Mouse (Mus musculus): Measurements from ENCODE around the gene Grid2ip.

Gene Grid2ip

GRCm38 (mm10) chr5:143356686-143357388 lies at the start of gene Grid2ip:
Gene Grid2ip, plus strand, starts transcription at chr5:143357338.
- in situ Hi-C loops (cut with MboI): no loop called here

GRCm38 (mm10) chr5:143308825-143309224 lies 48.3 kb upstream of the Grid2ip start:
- in situ Hi-C loops (cut with MboI): no loop called here

- in situ Hi-C loops (cut with MboI): no loop called here
These were observed 47.2 kb upstream of the Grid2ip start for GRCm38 (mm10) chr5:143309916-143310315.

- in situ Hi-C loops (cut with MboI): no loop called here
These were observed 45.3 kb upstream of the Grid2ip start for GRCm38 (mm10) chr5:143311886-143312285.

GRCm38 (mm10) chr5:143314183-143314729 lies 42.9 kb upstream of the Grid2ip start:
- in situ Hi-C loops (cut with MboI): no loop called here

GRCm38 (mm10) chr5:143314730-143315513 lies 42.2 kb upstream of the Grid2ip start, which contains the start of gene E130309D02Rik:
Gene E130309D02Rik, minus strand, starts transcription at chr5:143315360.
- in situ Hi-C loops (cut with MboI): no loop called here

GRCm38 (mm10) chr5:143315514-143315888 lies 41.6 kb upstream of the Grid2ip start:
- in situ Hi-C loops (cut with MboI): no loop called here

- in situ Hi-C loops (cut with MboI): no loop called here
These were observed 40.4 kb upstream of the Grid2ip start for GRCm38 (mm10) chr5:143316605-143317287.

- in situ Hi-C loops (cut with MboI): no loop called here
These were observed 39.9 kb upstream of the Grid2ip start for GRCm38 (mm10) chr5:143317288-143317610.

GRCm38 (mm10) chr5:143328690-143329495 lies 28.2 kb upstream of the Grid2ip start, which contains the start of gene Zdhhc4:
Gene Zdhhc4, minus strand, starts transcription at chr5:143329256.
- in situ Hi-C loops (cut with MboI): no loop called here

- in situ Hi-C loops (cut with MboI): no loop called here
These were observed 23.3 kb upstream of the Grid2ip start for GRCm38 (mm10) chr5:143333872-143334271.

- in situ Hi-C loops (cut with MboI): no loop called here
These were observed 22.6 kb upstream of the Grid2ip start for GRCm38 (mm10) chr5:143334418-143335088.

GRCm38 (mm10) chr5:143335089-143335460 lies 22.1 kb upstream of the Grid2ip start:
- in situ Hi-C loops (cut with MboI): no loop called here

- in situ Hi-C loops (cut with MboI): no loop called here
These were observed 20.6 kb upstream of the Grid2ip start for GRCm38 (mm10) chr5:143336559-143336958.

GRCm38 (mm10) chr5:143339603-143340002 lies 17.5 kb upstream of the Grid2ip start:
- in situ Hi-C loops (cut with MboI): no loop called here

- in situ Hi-C loops (cut with MboI): no loop called here
These were observed 10.8 kb upstream of the Grid2ip start for GRCm38 (mm10) chr5:143346367-143346766.

GRCm38 (mm10) chr5:143356017-143356416 lies 1.1 kb upstream of the Grid2ip start:
- in situ Hi-C loops (cut with MboI): no loop called here

GRCm38 (mm10) chr5:143357564-143357963 lies 426 bp downstream of the Grid2ip start:
- in situ Hi-C loops (cut with MboI): no loop called here

- in situ Hi-C loops (cut with MboI): no loop called here
These were observed 2.1 kb downstream of the Grid2ip start for GRCm38 (mm10) chr5:143359263-143359662.

- in situ Hi-C loops (cut with MboI): no loop called here
These were observed 2.9 kb downstream of the Grid2ip start for GRCm38 (mm10) chr5:143360000-143360399.

GRCm38 (mm10) chr5:143361428-143361827 lies 4.3 kb downstream of the Grid2ip start:
- in situ Hi-C loops (cut with MboI): no loop called here
